Mouse (Mus musculus): ENCODE measurements at regions not wholly inside any gene's neighbourhood (a gene's known extent, or its start where the extent isn't known, plus 50 kb on each side); places are given as distances from the start of the nearest gene placed in this dataset.

- DNase-seq (ENCODE audit: low spot score) = no peak
Observed at GRCm38 (mm10) chr1:163557875-163558274, 154.4 kb upstream of the Gorab start.

DNA sequence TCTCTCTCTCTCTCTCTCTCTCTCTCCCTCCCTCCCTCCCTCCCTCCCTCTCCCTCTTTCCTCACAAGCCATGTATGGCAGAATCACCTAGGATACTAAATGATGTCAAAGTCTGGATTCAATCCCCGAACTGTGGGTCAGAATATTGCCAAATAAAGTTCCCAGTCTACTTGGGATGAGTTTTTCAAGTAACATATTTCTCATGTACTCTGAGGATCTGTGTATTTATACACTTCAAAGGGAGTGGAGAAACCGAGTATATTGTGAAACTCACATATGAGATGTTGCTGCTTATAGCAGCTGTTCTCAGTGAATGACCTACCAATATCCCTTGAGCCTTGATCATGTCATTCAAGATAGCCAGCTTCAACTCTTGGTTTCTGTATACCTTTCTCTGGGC, 151.7 kb upstream of the Gorab start:
- DNase-seq (ENCODE audit: low spot score) = no peak

DNA sequence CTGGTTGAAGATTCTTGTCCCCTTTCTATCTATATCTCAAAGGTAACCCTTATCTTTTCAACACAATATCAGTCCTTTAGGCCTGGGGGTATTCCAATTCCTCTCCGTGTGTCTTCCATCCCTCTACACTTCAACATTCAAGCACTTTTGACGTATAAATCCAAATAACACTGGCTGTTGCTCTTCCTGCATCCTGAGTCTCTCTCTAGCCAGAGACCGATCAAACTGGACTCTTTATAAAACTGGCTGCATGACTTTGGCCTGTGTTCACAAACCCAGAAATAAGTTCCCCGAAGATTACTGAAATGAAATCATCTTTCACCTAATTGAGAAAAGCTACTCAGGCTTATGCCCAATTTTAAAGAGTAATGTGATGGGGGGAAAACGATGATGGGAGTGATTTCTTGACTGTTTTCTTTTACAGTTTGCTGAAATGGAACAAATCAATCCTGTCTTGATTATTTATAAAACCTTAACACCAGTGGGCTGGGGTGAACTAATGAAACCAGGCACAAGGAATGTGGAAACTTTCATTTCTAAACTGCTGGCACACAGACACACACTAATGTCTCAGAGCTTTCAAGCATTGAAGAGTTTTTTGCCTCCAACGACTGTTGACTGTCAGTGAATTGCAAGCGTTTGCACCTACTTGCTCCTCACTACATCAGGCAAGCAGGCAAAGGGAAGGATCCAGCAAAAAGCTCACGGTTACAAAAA, 135.5 kb upstream of the Gorab start:
- no peak for DNase-seq (ENCODE audit: low spot score)

DNA sequence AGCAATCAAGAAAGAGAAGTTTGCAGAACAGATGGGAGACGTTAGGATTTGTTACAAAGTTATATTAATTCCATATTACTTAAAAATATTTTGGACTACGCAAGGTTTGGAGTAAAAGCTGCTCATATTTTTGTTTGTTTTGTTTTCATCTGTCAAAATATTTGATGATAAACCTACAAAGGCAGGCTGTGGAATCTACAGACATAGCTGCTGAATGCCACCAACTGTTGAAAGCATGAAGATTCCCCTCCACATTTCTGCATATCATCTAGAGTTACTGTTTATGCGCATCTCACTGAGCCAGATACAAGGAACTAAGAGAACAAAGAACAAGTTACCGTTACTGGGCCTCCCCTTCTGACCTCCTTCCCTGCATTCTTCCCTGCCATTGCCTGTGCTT, 127.1 kb upstream of the Gorab start:
- no peak for DNase-seq (ENCODE audit: low spot score)

GRCm38 (mm10) chr1:163517966-163518365, 114.5 kb upstream of the Gorab start:
- DNase-seq (ENCODE audit: low spot score) = no peak

DNA sequence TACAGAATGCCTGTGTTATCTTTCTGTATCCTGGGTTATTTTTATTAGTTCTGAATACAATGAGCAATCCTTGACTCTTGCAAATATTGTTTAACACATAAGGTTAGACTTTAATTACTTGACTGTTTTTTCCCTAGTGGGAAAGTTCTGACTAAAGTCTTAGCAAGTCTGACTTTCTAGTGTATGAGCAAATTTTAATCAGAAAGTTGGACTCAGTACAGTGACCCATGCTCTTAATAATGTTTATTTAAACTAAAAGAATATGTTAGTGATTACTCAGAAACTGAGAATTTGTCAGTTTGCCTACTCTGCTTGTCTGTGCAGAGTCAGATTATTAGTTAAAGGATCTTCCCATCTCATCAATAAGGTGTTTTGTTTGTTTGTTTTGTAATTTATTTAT, 109.4 kb upstream of the Gorab start:
- DNase-seq (ENCODE audit: low spot score) = no peak

GRCm38 (mm10) chr1:163512008-163512407, 108.5 kb upstream of the Gorab start:
- DNase-seq (ENCODE audit: low spot score) = no peak

DNA sequence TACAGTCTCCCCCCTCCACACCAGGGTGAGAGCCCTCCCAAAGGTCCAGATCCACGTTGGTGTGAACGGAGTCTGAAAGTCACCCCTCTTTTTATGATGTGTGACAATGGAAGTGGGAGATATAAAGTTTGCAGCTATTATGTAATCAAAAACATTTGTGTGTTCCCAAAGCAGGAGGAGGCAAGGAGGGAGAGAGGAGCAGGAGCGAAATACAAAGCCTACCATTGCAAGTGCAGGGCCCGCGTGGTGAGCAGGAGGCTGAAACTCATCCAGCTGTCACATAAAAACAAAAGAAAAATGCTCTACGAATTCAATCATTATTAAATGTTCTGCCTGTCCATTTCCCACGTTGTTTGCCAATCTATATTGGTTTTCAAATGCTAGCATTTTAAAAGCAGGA, 101.6 kb upstream of the Gorab start:
- DNase-seq (ENCODE audit: low spot score) = no peak

- no peak for DNase-seq (ENCODE audit: low spot score)
Observed at GRCm38 (mm10) chr1:163502557-163502956, 99.1 kb upstream of the Gorab start.

DNA sequence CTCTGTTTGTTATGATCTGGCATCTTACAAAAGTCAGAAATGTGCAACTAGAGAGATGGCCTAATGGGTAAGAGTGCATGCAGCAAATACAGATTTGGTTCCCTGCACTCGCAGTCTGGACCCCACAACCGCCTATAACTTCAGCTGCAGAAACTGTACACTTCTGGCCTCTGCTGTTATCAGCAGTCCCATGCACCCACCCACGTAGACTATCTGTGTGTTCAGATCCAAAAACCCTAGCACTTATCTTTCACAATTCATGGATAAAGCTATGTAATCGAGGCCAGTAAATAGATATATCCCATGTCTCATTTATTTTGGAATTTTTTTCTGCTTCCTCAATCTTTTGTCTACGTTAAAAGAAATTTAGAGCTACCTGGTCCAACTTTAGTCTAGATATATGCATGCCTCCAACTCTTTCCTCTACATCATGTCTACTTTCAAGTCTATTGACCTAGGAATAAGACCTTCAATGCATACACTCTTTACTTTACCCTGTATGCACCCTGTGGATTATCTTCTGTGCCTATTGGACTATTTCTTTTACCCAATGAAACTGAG, 95.0 kb upstream of the Gorab start:
- no peak for DNase-seq (ENCODE audit: low spot score)

- DNase-seq (ENCODE audit: low spot score) = no peak
Observed at GRCm38 (mm10) chr1:163496416-163496815, 92.9 kb upstream of the Gorab start.

- no peak for DNase-seq (ENCODE audit: low spot score)
Observed at GRCm38 (mm10) chr1:163488532-163488931, 85.1 kb upstream of the Gorab start.

DNA sequence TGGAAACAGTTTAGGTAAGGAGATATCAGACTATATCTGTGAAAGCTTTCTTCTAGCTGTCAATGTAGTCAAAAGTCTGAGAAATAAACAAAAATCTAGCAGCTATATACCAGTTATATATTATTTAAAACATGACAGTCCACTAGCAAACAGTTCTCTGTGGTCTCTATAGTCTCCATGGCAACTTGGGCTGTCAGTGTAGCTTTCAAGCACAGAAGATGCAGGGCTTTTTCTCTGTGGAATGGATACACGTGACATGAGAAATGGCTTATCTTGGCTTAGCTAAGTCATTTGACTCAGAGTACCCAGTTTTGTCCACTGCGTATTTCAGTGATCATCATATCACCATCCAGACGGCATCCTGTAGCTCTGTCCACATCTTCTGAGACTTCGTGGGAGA, 84.6 kb upstream of the Gorab start:
- DNase-seq (ENCODE audit: low spot score) = no peak

DNA sequence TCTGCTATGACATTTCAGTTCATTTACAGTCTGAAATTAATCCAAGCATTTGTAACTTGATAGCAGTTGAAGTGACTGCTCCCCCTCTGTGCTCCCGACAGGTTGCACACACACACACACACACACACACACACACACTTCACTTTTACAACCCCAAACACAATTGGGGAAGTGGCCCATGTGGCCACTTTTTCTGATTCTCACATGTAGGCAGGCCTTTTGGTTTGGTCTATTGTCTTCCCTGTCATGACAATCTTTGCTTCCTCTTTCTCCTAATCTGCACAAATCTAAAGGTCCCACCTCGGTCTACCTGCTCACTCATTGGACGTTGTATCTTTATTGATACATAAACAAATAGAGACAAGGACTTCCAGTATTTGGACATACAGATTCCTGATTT, 79.6 kb upstream of the Gorab start:
- DNase-seq (ENCODE audit: low spot score) = no peak

GRCm38 (mm10) chr1:163477478-163478167, 74.2 kb upstream of the Gorab start:
- peak; percentile 20 for DNase-seq (ENCODE audit: low spot score)

GRCm38 (mm10) chr1:163461194-163461593, 57.7 kb upstream of the Gorab start:
- DNase-seq (ENCODE audit: low spot score) = peak; percentile 41

DNA sequence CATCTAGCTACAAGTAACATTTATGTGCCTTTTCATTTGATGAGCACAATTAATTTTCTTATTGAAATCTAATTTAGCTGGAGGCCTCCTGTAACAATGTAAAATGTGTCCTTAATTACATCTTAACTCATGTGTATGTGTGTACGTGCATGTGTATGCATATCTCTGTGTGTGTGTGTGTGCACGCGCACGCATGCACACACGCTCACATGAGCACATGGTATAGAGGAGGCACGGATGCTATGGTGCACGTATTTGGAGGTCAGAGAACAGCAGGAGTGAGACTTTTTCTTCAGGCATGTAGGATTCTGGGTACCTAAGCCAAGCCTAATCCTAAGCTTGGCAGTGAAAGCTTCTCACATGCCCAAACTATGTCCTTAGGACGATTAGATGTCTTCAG, 52.9 kb upstream of the Gorab start:
- no peak for DNase-seq (ENCODE audit: low spot score)

All from embryo, embryonic 10 days (tissue).